Mouse (Mus musculus): ENCODE data around the gene Edn2. TPM values are rescaled to one million over a fixed set of nuclear protein-coding genes. Genes with fewer than 3 reads are reported as not detected.
A peak's percentile ranks its signal among the peaks of the same experiment; 100 is the strongest.

The Edn2 gene
- polyA plus RNA-seq, 1 experiment from 2014 or later, result not detected

- Histone ChIP-seq H3K4me1 (ENCODE audit: control insufficient read depth, insufficient read depth, low read length) (0 out of 2 replicates have a peak, but pooled peaks cover 3% of the 10 kb centered on the region), H3K9me3 (ENCODE audit: control insufficient read depth, low read length) (no peaks in the 10 kb centered on the region), H3K4me2 (ENCODE audit: low read depth, severe bottlenecking) (no peak overlapping the region), H3K27ac (replicated peaks; ENCODE audit: low read depth, low read length) (no peak overlapping the region), H3K27me3 (ENCODE audit: control insufficient read depth, insufficient read depth, low read length) (no peaks in the 10 kb centered on the region), H3K4me3 (ENCODE audit: low read depth, low read length) (no peak overlapping the region), H3K9ac (ENCODE audit: low read length) (no peak overlapping the region), H3K36me3 (ENCODE audit: control insufficient read depth, insufficient read depth, low read length) (no peaks in the 10 kb centered on the region)
- 39% methylated on average over 4 of the region's 4 CpGs for WGBS
- ATAC-seq (ENCODE audit: insufficient number of reproducible peaks, low FRiP score, low TSS enrichment, low read depth) (peak; percentile 68), DNase-seq (ENCODE audit: low spot score) (peak; percentile 73)
These were observed 31.6 kb upstream of the Edn2 start for GRCm38 (mm10) chr4:120129233-120129885.

- Histone ChIP-seq H3K27ac (replicated peaks; ENCODE audit: low read depth, low read length) (no peak overlapping the region), H3K27me3 (ENCODE audit: control insufficient read depth, insufficient read depth, low read length) (no peaks in the 10 kb centered on the region)
These were observed 30.1 kb upstream of the Edn2 start for GRCm38 (mm10) chr4:120130926-120131325.

GRCm38 (mm10) chr4:120131441-120132220 lies 29.4 kb upstream of the Edn2 start:
- no peaks in the 10 kb centered on the region for H3K27me3 ChIP-seq (ENCODE audit: control insufficient read depth, insufficient read depth, low read length)
- no peak overlapping the region for H3K4me2 ChIP-seq (ENCODE audit: low read depth, severe bottlenecking)
- 67% methylated on average over 24 of the region's 24 CpGs for WGBS
- no peak overlapping the region for H3K27ac ChIP-seq (replicated peaks; ENCODE audit: low read depth, low read length)
- ATAC-seq (ENCODE audit: insufficient number of reproducible peaks, low FRiP score, low TSS enrichment, low read depth) (no peak), DNase-seq (ENCODE audit: low spot score) (no peak)
- H3K9me3 ChIP-seq (ENCODE audit: control insufficient read depth, low read length), result no peaks in the 10 kb centered on the region
- H3K9ac ChIP-seq (ENCODE audit: low read length), result no peak overlapping the region
- 0 out of 2 replicates have a peak, but pooled peaks cover 3% of the 10 kb centered on the region for H3K4me1 ChIP-seq (ENCODE audit: control insufficient read depth, insufficient read depth, low read length)
- H3K4me3 ChIP-seq (ENCODE audit: low read depth, low read length), result no peak overlapping the region
- H3K36me3 ChIP-seq (ENCODE audit: control insufficient read depth, insufficient read depth, low read length), result no peaks in the 10 kb centered on the region

More at GRCm38 (mm10) chr4:120130926-120131325, 30.1 kb upstream of the Edn2 start:
- Histone ChIP-seq H3K4me1 (ENCODE audit: control insufficient read depth, insufficient read depth, low read length) (0 out of 2 replicates have a peak, but pooled peaks cover 3% of the 10 kb centered on the region), H3K4me3 (ENCODE audit: low read depth, low read length) (no peak overlapping the region), H3K9me3 (ENCODE audit: control insufficient read depth, low read length) (no peaks in the 10 kb centered on the region), H3K4me2 (ENCODE audit: low read depth, severe bottlenecking) (no peak overlapping the region), H3K36me3 (ENCODE audit: control insufficient read depth, insufficient read depth, low read length) (no peaks in the 10 kb centered on the region), H3K9ac (ENCODE audit: low read length) (no peak overlapping the region)
- WGBS, result 6% methylated on average over 4 of the region's 4 CpGs
- no peak for DNase-seq (ENCODE audit: low spot score)
- no peak for ATAC-seq (ENCODE audit: insufficient number of reproducible peaks, low FRiP score, low TSS enrichment, low read depth)

- Histone ChIP-seq H3K27me3 (ENCODE audit: control insufficient read depth, insufficient read depth, low read length) (no peaks in the 10 kb centered on the region), H3K36me3 (ENCODE audit: control insufficient read depth, insufficient read depth, low read length) (no peaks in the 10 kb centered on the region), H3K4me3 (ENCODE audit: low read depth, low read length) (no peak overlapping the region), H3K4me1 (ENCODE audit: control insufficient read depth, insufficient read depth, low read length) (0 out of 2 replicates have a peak, but pooled peaks cover 3% of the 10 kb centered on the region), H3K27ac (replicated peaks; ENCODE audit: low read depth, low read length) (no peak overlapping the region), H3K4me2 (ENCODE audit: low read depth, severe bottlenecking) (no peak overlapping the region), H3K9me3 (ENCODE audit: control insufficient read depth, low read length) (no peaks in the 10 kb centered on the region), H3K9ac (ENCODE audit: low read length) (no peak overlapping the region)
- no peak for DNase-seq (ENCODE audit: low spot score)
- ATAC-seq (ENCODE audit: insufficient number of reproducible peaks, low FRiP score, low TSS enrichment, low read depth), result no peak
- 82% methylated on average over 6 of the region's 6 CpGs for WGBS
These were observed 26.8 kb upstream of the Edn2 start for GRCm38 (mm10) chr4:120134223-120134622.

GRCm38 (mm10) chr4:120141810-120142209 lies 19.2 kb upstream of the Edn2 start:
- 90% methylated on average over 1 of the region's 1 CpGs for WGBS
- Histone ChIP-seq H3K4me2 (ENCODE audit: low read depth, severe bottlenecking) (no peak overlapping the region), H3K9ac (ENCODE audit: low read length) (no peak overlapping the region; the same call in 1 of the 2 replicates), H3K27ac (replicated peaks; ENCODE audit: low read depth, low read length) (no peak overlapping the region), H3K4me3 (ENCODE audit: low read depth, low read length) (no peak overlapping the region), H3K27me3 (ENCODE audit: control insufficient read depth, insufficient read depth, low read length) (no peaks in the 10 kb centered on the region), H3K9me3 (ENCODE audit: control insufficient read depth, low read length) (no peaks in the 10 kb centered on the region), H3K36me3 (ENCODE audit: control insufficient read depth, insufficient read depth, low read length) (no peaks in the 10 kb centered on the region), H3K4me1 (ENCODE audit: control insufficient read depth, insufficient read depth, low read length) (no peaks in the 10 kb centered on the region)
- DNase-seq (ENCODE audit: low spot score), result no peak
- ATAC-seq (ENCODE audit: insufficient number of reproducible peaks, low FRiP score, low TSS enrichment, low read depth), result no peak

- H3K4me1 ChIP-seq (ENCODE audit: control insufficient read depth, insufficient read depth, low read length), result no peaks in the 10 kb centered on the region
- no peaks in the 10 kb centered on the region for H3K9me3 ChIP-seq (ENCODE audit: control insufficient read depth, low read length)
- 84% methylated on average over 9 of the region's 9 CpGs for WGBS
- no peaks in the 10 kb centered on the region for H3K27me3 ChIP-seq (ENCODE audit: control insufficient read depth, insufficient read depth, low read length)
- DNase-seq (ENCODE audit: low spot score), result no peak
- 0 out of 2 replicates have a peak, but pooled peaks have one; percentile 15 for ATAC-seq (ENCODE audit: insufficient number of reproducible peaks, low FRiP score, low TSS enrichment, low read depth)
- H3K36me3 ChIP-seq (ENCODE audit: control insufficient read depth, insufficient read depth, low read length), result no peaks in the 10 kb centered on the region
- H3K4me2 ChIP-seq (ENCODE audit: low read depth, severe bottlenecking), result no peak overlapping the region
- H3K4me3 ChIP-seq (ENCODE audit: low read depth, low read length), result no peak overlapping the region
- H3K27ac ChIP-seq (replicated peaks; ENCODE audit: low read depth, low read length), result no peak overlapping the region
- no peak overlapping the region for H3K9ac ChIP-seq (ENCODE audit: low read length)
These were observed 18.1 kb upstream of the Edn2 start for GRCm38 (mm10) chr4:120142905-120143304.

GRCm38 (mm10) chr4:120144343-120144742 lies 16.7 kb upstream of the Edn2 start:
- 90% methylated on average over 5 of the region's 5 CpGs for WGBS
- ATAC-seq (ENCODE audit: insufficient number of reproducible peaks, low FRiP score, low TSS enrichment, low read depth) (no peak), DNase-seq (ENCODE audit: low spot score) (no peak)
- Histone ChIP-seq H3K4me1 (ENCODE audit: control insufficient read depth, insufficient read depth, low read length) (peaks cover 6% of the 10 kb centered on the region; the same call in 1 of the 2 replicates), H3K36me3 (ENCODE audit: control insufficient read depth, insufficient read depth, low read length) (no peaks in the 10 kb centered on the region), H3K27ac (replicated peaks; ENCODE audit: low read depth, low read length) (no peak overlapping the region), H3K9me3 (ENCODE audit: control insufficient read depth, low read length) (no peaks in the 10 kb centered on the region), H3K4me2 (ENCODE audit: low read depth, severe bottlenecking) (no peak overlapping the region), H3K27me3 (ENCODE audit: control insufficient read depth, insufficient read depth, low read length) (0 out of 2 replicates have a peak, but pooled peaks cover 2% of the 10 kb centered on the region), H3K4me3 (ENCODE audit: low read depth, low read length) (no peak overlapping the region), H3K9ac (ENCODE audit: low read length) (no peak overlapping the region)

- Histone ChIP-seq H3K4me3 (ENCODE audit: low read depth, low read length) (no peak overlapping the region), H3K27ac (replicated peaks; ENCODE audit: low read depth, low read length) (no peak overlapping the region), H3K36me3 (ENCODE audit: control insufficient read depth, insufficient read depth, low read length) (no peaks in the 10 kb centered on the region), H3K4me2 (ENCODE audit: low read depth, severe bottlenecking) (no peak overlapping the region), H3K9ac (ENCODE audit: low read length) (no peak overlapping the region), H3K9me3 (ENCODE audit: control insufficient read depth, low read length) (no peaks in the 10 kb centered on the region), H3K4me1 (ENCODE audit: control insufficient read depth, insufficient read depth, low read length) (peaks cover 6% of the 10 kb centered on the region; the same call in 1 of the 2 replicates), H3K27me3 (ENCODE audit: control insufficient read depth, insufficient read depth, low read length) (0 out of 2 replicates have a peak, but pooled peaks cover 2% of the 10 kb centered on the region)
- DNase-seq (ENCODE audit: low spot score) (no peak), ATAC-seq (ENCODE audit: insufficient number of reproducible peaks, low FRiP score, low TSS enrichment, low read depth) (no peak)
- WGBS, result 75% methylated on average over 8 of the region's 8 CpGs
These were observed 15.1 kb upstream of the Edn2 start for GRCm38 (mm10) chr4:120145931-120146330.

Measured in limb, embryonic 11.5 days (tissue).